Mouse (Mus musculus) left cerebral cortex, adult 11 months (tissue): ENCODE data around the gene Vdr.

Experiments used
- DNase-seq: peaks from one replicate; pipeline ENCODE4 v3.0.0; 2022; ENCODE audit warnings: low spot score

Vdr gene

GRCm38 (mm10) chr15:97828901-97829338 is 81.5 kb downstream of the Vdr start:
- DNase-seq = no peak

GRCm38 (mm10) chr15:97828221-97828842 is 82.1 kb downstream of the Vdr start:
- DNase-seq = peak; percentile 55

- DNase-seq = no peak
These were observed 83.0 kb downstream of the Vdr start for GRCm38 (mm10) chr15:97827401-97827800.

GRCm38 (mm10) chr15:97826588-97827261 is 83.7 kb downstream of the Vdr start:
- no peak for DNase-seq

GRCm38 (mm10) chr15:97825941-97826587 is 84.4 kb downstream of the Vdr start:
- DNase-seq = no peak

GRCm38 (mm10) chr15:97825071-97825940 is 85.1 kb downstream of the Vdr start:
- peak; percentile 77 for DNase-seq

- no peak for DNase-seq
These were observed 86.4 kb downstream of the Vdr start for GRCm38 (mm10) chr15:97824042-97824441.

GRCm38 (mm10) chr15:97823479-97823878 is 87.0 kb downstream of the Vdr start:
- DNase-seq = no peak

GRCm38 (mm10) chr15:97822545-97823228 is 87.7 kb downstream of the Vdr start:
- DNase-seq = no peak

GRCm38 (mm10) chr15:97821983-97822363 is 88.5 kb downstream of the Vdr start:
- no peak for DNase-seq

GRCm38 (mm10) chr15:97821321-97821982 is 89.0 kb downstream of the Vdr start:
- no peak for DNase-seq

- DNase-seq = no peak
These were observed 90.5 kb downstream of the Vdr start for GRCm38 (mm10) chr15:97819937-97820336.

- no peak for DNase-seq
These were observed 94.0 kb downstream of the Vdr start for GRCm38 (mm10) chr15:97816199-97816994.

GRCm38 (mm10) chr15:97815254-97815653 is 95.2 kb downstream of the Vdr start:
- DNase-seq = no peak

GRCm38 (mm10) chr15:97814703-97815102 is 95.7 kb downstream of the Vdr start:
- DNase-seq = no peak

- DNase-seq = no peak
These were observed 96.8 kb downstream of the Vdr start for GRCm38 (mm10) chr15:97813452-97814204.

GRCm38 (mm10) chr15:97812875-97813274 is 97.6 kb downstream of the Vdr start:
- no peak for DNase-seq

GRCm38 (mm10) chr15:97812126-97812525 is 98.3 kb downstream of the Vdr start:
- DNase-seq = peak; percentile 86

- DNase-seq = no peak
These were observed 99.1 kb downstream of the Vdr start for GRCm38 (mm10) chr15:97811307-97811706.

GRCm38 (mm10) chr15:97810399-97810798 is 100.0 kb downstream of the Vdr start:
- no peak for DNase-seq
